Mouse (Mus musculus) forebrain, embryonic 12.5 days (tissue): ENCODE data around the gene Dhx57. TPM values are rescaled to one million over a fixed set of nuclear protein-coding genes. Genes with fewer than 3 reads are reported as not detected.
"Not testable (repeated sequence)": the region's sequence is repeated elsewhere in the genome, so short reads cannot be mapped to it uniquely, and the experiment has no call there.

ENCODE experiments used
- ATAC-seq: fragments of 200-750 bp; cut with Nextera tagmentation; 2 replicates; pipeline ENCODE4 v1.8.0; 2017; ENCODE audit warnings: moderate TSS enrichment; ENCODE audit not compliant: low FRiP score
- H3K27ac ChIP-seq: fragments of 300-500 bp; sonication (generic); 2 replicates; pipeline ENCODE4 v1.5.1; 2016; ENCODE audit warnings: mild to moderate bottlenecking
- H3K27me3 ChIP-seq: fragments of 300-500 bp; sonication (generic); 2 replicates; pipeline ENCODE4 v1.6.1; 2016; ENCODE audit warnings: mild to moderate bottlenecking
- H3K36me3 ChIP-seq: fragments of 300-500 bp; sonication (generic); replicated peaks from 2 replicates; pipeline ENCODE4 v1.6.1; 2016; ENCODE audit warnings: mild to moderate bottlenecking
- H3K4me1 ChIP-seq: fragments of 300-500 bp; sonication (generic); 2 replicates; pipeline ENCODE4 v1.6.1; 2016
- H3K4me2 ChIP-seq: fragments of 300-500 bp; sonication (generic); 2 replicates; pipeline ENCODE4 v1.6.1; 2016; ENCODE audit warnings: mild to moderate bottlenecking, moderate library complexity
- H3K4me3 ChIP-seq: fragments of 300-500 bp; sonication (generic); replicated peaks from 2 replicates; pipeline ENCODE4 v1.5.1; 2016; ENCODE audit warnings: mild to moderate bottlenecking
- H3K9ac ChIP-seq: fragments of 300-500 bp; sonication (generic); 2 replicates; pipeline ENCODE4 v1.6.1; 2016; ENCODE audit warnings: mild to moderate bottlenecking
- H3K9me3 ChIP-seq: fragments of 300-500 bp; sonication (generic); 2 replicates; pipeline ENCODE4 v1.6.1; 2016
- WGBS: fragments of 180-500 bp; shearing (Covaris S2); methylation state at CpG from one replicate; pipeline ENCODE4 v1.1.7; 2016; 5-methylcytosine and 5-hydroxymethylcytosine counted together
- polyA plus RNA-seq: library from polyadenylated mRNA; unstranded; fragments of >200 nt; fragmentation: Nextera tagmentation; extraction: Ambion mirVana; gene quantifications from 2 replicates; pipeline ENCODE4 v1.2.1, GENCODE M21; 2016

Dhx57 gene
- polyA plus RNA-seq, 1 experiment from 2014 or later = 31.3 TPM

GRCm38 (mm10) chr17:80243116-80243515 is 47.2 kb downstream of the Dhx57 start:
- Histone ChIP-seq H3K4me2 (no peak overlapping the region), H3K36me3 (peaks cover 91% of the 10 kb centered on the region)

GRCm38 (mm10) chr17:80241594-80241993 is 48.7 kb downstream of the Dhx57 start:
- ATAC-seq = no peak
- Histone ChIP-seq H3K4me2 (no peak overlapping the region), H3K4me3 (no peak overlapping the region), H3K27me3 (no peaks in the 10 kb centered on the region), H3K9me3 (no peaks in the 10 kb centered on the region), H3K9ac (no peak overlapping the region), H3K4me1 (no peaks in the 10 kb centered on the region), H3K27ac (no peak overlapping the region), H3K36me3 (peaks cover 79% of the 10 kb centered on the region)
- WGBS = 89% methylated on average over 9 of the region's 9 CpGs

More at GRCm38 (mm10) chr17:80243116-80243515, 47.2 kb downstream of the Dhx57 start:
- 88% methylated on average over 13 of the region's 13 CpGs for WGBS
- no peak for ATAC-seq
- Histone ChIP-seq H3K4me1 (no peaks in the 10 kb centered on the region), H3K4me3 (no peak overlapping the region), H3K9me3 (no peaks in the 10 kb centered on the region), H3K9ac (no peak overlapping the region), H3K27ac (no peak overlapping the region), H3K27me3 (no peaks in the 10 kb centered on the region)

- Histone ChIP-seq H3K9ac (no peak overlapping the region), H3K4me3 (no peak overlapping the region)
- no peak for ATAC-seq
Measured at GRCm38 (mm10) chr17:80237475-80237874, 52.8 kb downstream of the Dhx57 start.

GRCm38 (mm10) chr17:80236805-80237204 is 53.5 kb downstream of the Dhx57 start:
- Histone ChIP-seq H3K9ac (no peak overlapping the region), H3K4me2 (no peak overlapping the region), H3K4me1 (no peaks in the 10 kb centered on the region), H3K27ac (no peak overlapping the region), H3K4me3 (no peak overlapping the region), H3K9me3 (no peaks in the 10 kb centered on the region), H3K27me3 (no peaks in the 10 kb centered on the region), H3K36me3 (peaks cover 32% of the 10 kb centered on the region)
- 91% methylated on average over 3 of the region's 3 CpGs for WGBS
- ATAC-seq = no peak

More at GRCm38 (mm10) chr17:80237475-80237874, 52.8 kb downstream of the Dhx57 start:
- Histone ChIP-seq H3K36me3 (peaks cover 39% of the 10 kb centered on the region), H3K4me1 (no peaks in the 10 kb centered on the region), H3K27me3 (no peaks in the 10 kb centered on the region), H3K4me2 (no peak overlapping the region), H3K9me3 (no peaks in the 10 kb centered on the region), H3K27ac (no peak overlapping the region)
- 96% methylated on average over 5 of the region's 5 CpGs for WGBS

GRCm38 (mm10) chr17:80235477-80235876 is 54.8 kb downstream of the Dhx57 start:
- Histone ChIP-seq H3K36me3 (peaks cover 23% of the 10 kb centered on the region), H3K27ac (no peak overlapping the region), H3K9me3 (no peaks in the 10 kb centered on the region), H3K4me1 (no peaks in the 10 kb centered on the region), H3K27me3 (no peaks in the 10 kb centered on the region), H3K4me3 (no peak overlapping the region), H3K4me2 (no peak overlapping the region), H3K9ac (no peak overlapping the region)
- WGBS = 89% methylated on average over 3 of the region's 3 CpGs
- ATAC-seq = no peak

- H3K4me1 ChIP-seq = no peaks in the 10 kb centered on the region
- H3K27ac ChIP-seq = no peak overlapping the region
- WGBS = 90% methylated on average over 7 of the region's 7 CpGs
- peaks cover 14% of the 10 kb centered on the region for H3K36me3 ChIP-seq
- H3K9me3 ChIP-seq = no peaks in the 10 kb centered on the region
- H3K9ac ChIP-seq = no peak overlapping the region
- no peak overlapping the region for H3K4me2 ChIP-seq
- no peak for ATAC-seq
- H3K4me3 ChIP-seq = no peak overlapping the region
- H3K27me3 ChIP-seq = no peaks in the 10 kb centered on the region
Measured at GRCm38 (mm10) chr17:80234376-80234775, 55.9 kb downstream of the Dhx57 start.

GRCm38 (mm10) chr17:80233844-80234243 is 56.4 kb downstream of the Dhx57 start:
- H3K4me2 ChIP-seq = no peak overlapping the region
- WGBS = 92% methylated on average over 5 of the region's 5 CpGs
- no peak overlapping the region for H3K9ac ChIP-seq
- no peak overlapping the region for H3K27ac ChIP-seq
- no peaks in the 10 kb centered on the region for H3K27me3 ChIP-seq
- peaks cover 14% of the 10 kb centered on the region for H3K36me3 ChIP-seq
- H3K4me3 ChIP-seq = no peak overlapping the region
- no peaks in the 10 kb centered on the region for H3K4me1 ChIP-seq
- ATAC-seq = no peak
- H3K9me3 ChIP-seq = no peaks in the 10 kb centered on the region

- H3K27me3 ChIP-seq = no peaks in the 10 kb centered on the region
- WGBS = 94% methylated on average over 2 of the region's 2 CpGs
- H3K27ac ChIP-seq = no peak overlapping the region
- ATAC-seq = no peak
- no peak overlapping the region for H3K4me3 ChIP-seq
- H3K9me3 ChIP-seq = no peaks in the 10 kb centered on the region
- H3K36me3 ChIP-seq = peaks cover 15% of the 10 kb centered on the region; the same call in 1 of the 2 replicates
- no peak overlapping the region for H3K9ac ChIP-seq
- no peak overlapping the region for H3K4me2 ChIP-seq
- H3K4me1 ChIP-seq = peaks cover 9% of the 10 kb centered on the region
Measured at GRCm38 (mm10) chr17:80229396-80229795, 60.9 kb downstream of the Dhx57 start.

- peak; percentile 4; the same call in 1 of the 2 replicates for ATAC-seq
- Histone ChIP-seq H3K9ac (peak overlapping the region; percentile 72), H3K4me3 (peak overlapping the region; percentile 58), H3K4me2 (peak overlapping the region; percentile 73), H3K36me3 (peaks cover 15% of the 10 kb centered on the region; the same call in 1 of the 2 replicates)
- not testable (repeated sequence) for H3K4me1 ChIP-seq, H3K27me3 ChIP-seq, H3K27ac ChIP-seq, H3K9me3 ChIP-seq
- WGBS = 59% methylated on average over 5 of the region's 5 CpGs
Measured at GRCm38 (mm10) chr17:80225142-80225541, 65.1 kb downstream of the Dhx57 start.

GRCm38 (mm10) chr17:80224326-80225116 is 65.8 kb downstream of the Dhx57 start, which contains the start of gene Gemin6:
Gene Gemin6, plus strand, starts transcription at chr17:80224441.
- peaks cover 9% of the 10 kb centered on the region for H3K4me1 ChIP-seq
- H3K4me3 ChIP-seq = peak within 1 kb of the TSS; percentile 58
- no peaks in the 10 kb centered on the region for H3K9me3 ChIP-seq
- H3K36me3 ChIP-seq = peaks cover 15% of the 10 kb centered on the region; the same call in 1 of the 2 replicates
- H3K27ac ChIP-seq = peak within 1 kb of the TSS; percentile 85
- no peaks in the 10 kb centered on the region for H3K27me3 ChIP-seq
- H3K4me2 ChIP-seq = peak within 1 kb of the TSS; percentile 73
- ATAC-seq = peak; percentile 96
- peak within 1 kb of the TSS; percentile 72 for H3K9ac ChIP-seq
- under 1% methylated on average over 33 of the region's 33 CpGs for WGBS

GRCm38 (mm10) chr17:80223829-80224228 is 66.4 kb downstream of the Dhx57 start:
- ATAC-seq = peak; percentile 54
- Histone ChIP-seq H3K9me3 (no peaks in the 10 kb centered on the region), H3K9ac (peak overlapping the region; percentile 72; the same call in 1 of the 2 replicates), H3K4me3 (peak overlapping the region; percentile 58), H3K27me3 (no peaks in the 10 kb centered on the region), H3K27ac (peak overlapping the region; percentile 85; the same call in 1 of the 2 replicates), H3K36me3 (peaks cover 10% of the 10 kb centered on the region; the same call in 1 of the 2 replicates), H3K4me1 (peaks cover 9% of the 10 kb centered on the region), H3K4me2 (peak overlapping the region; percentile 73)
- 8% methylated on average over 9 of the region's 9 CpGs for WGBS

- no peak overlapping the region for H3K27ac ChIP-seq
- no peak overlapping the region for H3K4me2 ChIP-seq
- H3K9ac ChIP-seq = no peak overlapping the region
- ATAC-seq = no peak
- no peaks in the 10 kb centered on the region for H3K27me3 ChIP-seq
- no peaks in the 10 kb centered on the region for H3K9me3 ChIP-seq
- H3K36me3 ChIP-seq = no peaks in the 10 kb centered on the region
- peaks cover 9% of the 10 kb centered on the region for H3K4me1 ChIP-seq
- WGBS = 69% methylated on average over 3 of the region's 3 CpGs
- H3K4me3 ChIP-seq = no peak overlapping the region
Measured at GRCm38 (mm10) chr17:80221890-80222628, 68.2 kb downstream of the Dhx57 start.
